Mouse (Mus musculus): Measurements from ENCODE around the gene Rabgap1l.

DNA sequence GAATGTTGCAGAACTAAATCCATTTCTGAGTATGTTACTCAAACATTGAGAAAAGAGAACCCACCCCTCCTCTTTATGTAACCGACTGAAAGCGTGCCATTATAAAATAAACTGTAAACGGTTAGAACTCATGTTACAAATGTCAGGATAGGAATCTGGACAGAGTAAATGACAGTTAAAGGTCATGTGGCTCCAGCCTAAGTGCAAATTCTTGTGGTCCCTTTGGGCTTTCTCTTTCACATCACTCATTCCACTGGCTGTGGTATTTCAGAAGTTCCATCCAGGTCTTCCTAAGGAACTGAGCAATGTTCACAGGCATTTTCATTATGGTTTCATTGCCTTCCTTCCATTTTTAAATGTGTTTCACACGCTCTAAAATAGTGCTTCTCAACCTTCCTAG is 530.6 kb downstream of the Rabgap1l start:
- TF ChIP-seq CTCF (IDR thresholded peaks at IDR 0.05; ENCODE audit: control insufficient read depth, insufficient read depth, insufficient replicate concordance, low read depth, low read length): no peak
- no peak for TF ChIP-seq POLR2A (IDR thresholded peaks at IDR 0.05; ENCODE audit: control insufficient read depth, low read depth, low read length)
